Mouse (Mus musculus): Measurements from ENCODE around the gene Rgs6.

Rgs6 gene

GRCm38 (mm10) chr12:82649991-82650390, 61.9 kb downstream of the Rgs6 start:
- DNase-seq: no peak

- DNase-seq: no peak
These were observed 76.5 kb downstream of the Rgs6 start for GRCm38 (mm10) chr12:82664598-82664997.

GRCm38 (mm10) chr12:82667441-82667840, 79.3 kb downstream of the Rgs6 start:
- no peak for DNase-seq

- no peak for DNase-seq
These were observed 82.2 kb downstream of the Rgs6 start for GRCm38 (mm10) chr12:82670201-82670737.

GRCm38 (mm10) chr12:82671591-82671990, 83.5 kb downstream of the Rgs6 start:
- DNase-seq: no peak

- DNase-seq: no peak
These were observed 87.0 kb downstream of the Rgs6 start for GRCm38 (mm10) chr12:82675137-82675536.

GRCm38 (mm10) chr12:82687015-82687414, 98.9 kb downstream of the Rgs6 start:
- DNase-seq: no peak

GRCm38 (mm10) chr12:82698886-82699527, 110.9 kb downstream of the Rgs6 start:
- DNase-seq: no peak

- no peak for DNase-seq
These were observed 111.4 kb downstream of the Rgs6 start for GRCm38 (mm10) chr12:82699528-82699905.

GRCm38 (mm10) chr12:82700241-82700640, 112.1 kb downstream of the Rgs6 start:
- DNase-seq: no peak

GRCm38 (mm10) chr12:82700840-82701239, 112.7 kb downstream of the Rgs6 start:
- peak; percentile 33 for DNase-seq

- no peak for DNase-seq
These were observed 113.3 kb downstream of the Rgs6 start for GRCm38 (mm10) chr12:82701359-82701758.

GRCm38 (mm10) chr12:82710376-82710775, 122.3 kb downstream of the Rgs6 start:
- no peak for DNase-seq

GRCm38 (mm10) chr12:82714284-82714683, 126.2 kb downstream of the Rgs6 start:
- DNase-seq: no peak

- no peak for DNase-seq
These were observed 135.0 kb downstream of the Rgs6 start for GRCm38 (mm10) chr12:82723017-82723540.

GRCm38 (mm10) chr12:82726255-82726654, 138.2 kb downstream of the Rgs6 start:
- DNase-seq: no peak

- DNase-seq: no peak
These were observed 143.5 kb downstream of the Rgs6 start for GRCm38 (mm10) chr12:82731587-82731986.

- DNase-seq: no peak
These were observed 154.9 kb downstream of the Rgs6 start for GRCm38 (mm10) chr12:82742955-82743354.

GRCm38 (mm10) chr12:82744026-82744425, 155.9 kb downstream of the Rgs6 start:
- DNase-seq: no peak

- no peak for DNase-seq
These were observed 156.7 kb downstream of the Rgs6 start for GRCm38 (mm10) chr12:82744826-82745225.

GRCm38 (mm10) chr12:82747099-82747498, 159.0 kb downstream of the Rgs6 start:
- DNase-seq: no peak

GRCm38 (mm10) chr12:82751846-82752245, 163.8 kb downstream of the Rgs6 start:
- DNase-seq: no peak

GRCm38 (mm10) chr12:82754501-82754900, 166.4 kb downstream of the Rgs6 start:
- DNase-seq: no peak

GRCm38 (mm10) chr12:82756756-82757155, 168.7 kb downstream of the Rgs6 start:
- DNase-seq: no peak

GRCm38 (mm10) chr12:82757367-82757766, 169.3 kb downstream of the Rgs6 start:
- DNase-seq: peak; percentile 9
